9 mouse cellular contexts compared by ENCODE assay signal in the genomic region with DNA sequence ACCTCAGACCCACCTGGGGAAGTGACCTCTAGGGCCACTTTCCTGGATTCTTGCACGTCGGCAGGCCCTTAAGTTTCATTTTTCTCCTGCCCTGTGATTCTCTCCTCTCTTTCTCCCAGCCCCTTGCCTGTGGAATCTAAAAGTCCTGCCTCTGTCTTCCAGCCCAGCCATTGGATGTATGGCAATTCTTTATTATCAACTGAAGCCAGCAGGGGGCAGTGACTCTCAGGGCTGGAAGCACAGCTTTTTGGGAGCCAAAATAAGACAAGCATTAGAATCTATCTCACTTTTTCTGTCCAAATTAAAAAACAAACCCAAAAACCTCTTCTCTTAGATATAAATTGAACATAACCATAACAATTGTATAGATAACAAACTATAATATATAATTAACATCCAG. TPM values are rescaled to one million over a fixed set of nuclear protein-coding genes. Genes with fewer than 3 reads are reported as not detected.
DNase-seq lines count a peak whose midpoint lies in the region; ATAC-seq and TF ChIP-seq lines count a peak whose summit lies in the region.
"Had no signal": no experiment of that assay in that cellular context is flagged by ENCODE, and none has a peak within 500 bp of the region (broad histone marks: within the 10 kb centered on the region; RNA-seq: fewer than 3 reads in every experiment).

No protein-coding gene starts in this region.

- 86% methylated on average over 2 of the region's 2 CpGs for WGBS in kidney, postnatal 0 days
- 81% methylated on average over 2 of the region's 2 CpGs for WGBS in kidney, embryonic 15.5 days

- no peaks in the 10 kb centered on the region for H3K9me3 ChIP-seq in kidney, postnatal 0 days (replicated peaks; ENCODE audit: low read length)
- H3K9me3 ChIP-seq in kidney, embryonic 15.5 days (replicated peaks) = no peaks in the 10 kb centered on the region
- no peaks in the 10 kb centered on the region for H3K9me3 ChIP-seq in ES-E14 (ENCODE audit: control insufficient read depth, insufficient read depth, low read depth, low read length)
- H3K9me3 ChIP-seq: heart, embryonic 15.5 days; neural tube, embryonic 12.5 days had no signal

- H3K27me3 ChIP-seq in kidney, postnatal 0 days (ENCODE audit: insufficient read depth, low read length) = no peaks in the 10 kb centered on the region
- no peaks in the 10 kb centered on the region for H3K27me3 ChIP-seq in kidney, embryonic 15.5 days
- H3K27me3 ChIP-seq: heart, embryonic 15.5 days; neural tube, embryonic 12.5 days had no signal

- H3K27ac ChIP-seq in kidney, postnatal 0 days = no peak overlapping the region
- no peak overlapping the region for H3K27ac ChIP-seq in kidney, embryonic 15.5 days
- H3K27ac ChIP-seq in ES-E14 (ENCODE audit: insufficient read depth, low read depth, low read length, poor library complexity, severe bottlenecking) = no peak overlapping the region
- H3K27ac ChIP-seq: heart, embryonic 15.5 days; neural tube, embryonic 12.5 days had no signal

- no peak for ATAC-seq in kidney, postnatal 0 days (replicated peaks; ENCODE audit: low FRiP score, low read depth)
- ATAC-seq in kidney, embryonic 15.5 days (replicated peaks; ENCODE audit: low FRiP score) = no peak
- ATAC-seq in erythroblast, adult 5-6 weeks (replicated peaks; ENCODE audit: low FRiP score, poor library complexity, severe bottlenecking) = 0 out of 2 replicates have a peak, but pooled peaks have one; percentile 57
- ATAC-seq in megakaryocyte progenitor cell, adult 5-6 weeks (replicated peaks; ENCODE audit: poor library complexity) = peak; percentile 76
- no peak for ATAC-seq in activated CD4-positive, CD25-positive, alpha-beta regulatory T cell, adult 4 months

- in situ Hi-C loops in ES-E14 (cut with MboI; ENCODE audit: low sequenced_read_pairs in 2 of 2, unreplicated experiment in 2 of 2) = no loop called here

- no peak overlapping the region for H3K4me3 ChIP-seq in kidney, postnatal 0 days (replicated peaks; ENCODE audit: low read depth, low read length)
- no peak overlapping the region for H3K4me3 ChIP-seq in kidney, embryonic 15.5 days (replicated peaks)
- H3K4me3 ChIP-seq in ES-E14 (ENCODE audit: insufficient read depth in 1 of 2, low read depth in 1 of 2, low read length in 2 of 2, poor library complexity in 1 of 2, severe bottlenecking in 1 of 2) = no peak overlapping the region
- H3K4me3 ChIP-seq: heart, embryonic 15.5 days; neural tube, embryonic 12.5 days had no signal

- H3K9ac ChIP-seq in kidney, postnatal 0 days (ENCODE audit: low read depth, low read length) = no peak overlapping the region
- H3K9ac ChIP-seq in kidney, embryonic 15.5 days = no peak overlapping the region
- no peak overlapping the region for H3K9ac ChIP-seq in ES-E14 (ENCODE audit: insufficient read depth, low read depth, low read length, poor library complexity, severe bottlenecking)
- H3K9ac ChIP-seq: heart, embryonic 15.5 days; neural tube, embryonic 12.5 days had no signal

- DNase-seq in kidney, postnatal 0 days (ENCODE audit: low spot score) = peak; percentile 39
- DNase-seq in CD4-positive helper T cell, adult 2 months (ENCODE audit: low read depth, low spot score) = peak; percentile 36
- DNase-seq in ES-E14 (ENCODE audit: low read depth, low spot score) = peak; percentile 56

- no peaks in the 10 kb centered on the region for H3K4me1 ChIP-seq in kidney, postnatal 0 days (replicated peaks; ENCODE audit: insufficient read depth, low read length)
- H3K4me1 ChIP-seq in kidney, embryonic 15.5 days = no peaks in the 10 kb centered on the region
- H3K4me1 ChIP-seq in ES-E14 (ENCODE audit: control insufficient read depth in 2 of 2, insufficient read depth in 2 of 2, low read length in 2 of 2, poor library complexity in 1 of 2) = no peaks in the 10 kb centered on the region; a peak in 1 of 4 replicates
- H3K4me1 ChIP-seq: heart, embryonic 15.5 days; neural tube, embryonic 12.5 days had no signal

- H3K4me2 ChIP-seq in kidney, postnatal 0 days (ENCODE audit: low read length) = no peak overlapping the region
- H3K4me2 ChIP-seq in kidney, embryonic 15.5 days = no peak overlapping the region
- H3K4me2 ChIP-seq: heart, embryonic 15.5 days; neural tube, embryonic 12.5 days had no signal

- peaks cover 46% of the 10 kb centered on the region for H3K36me3 ChIP-seq in kidney, postnatal 0 days (ENCODE audit: insufficient read depth, low read length)
- H3K36me3 ChIP-seq in kidney, embryonic 15.5 days = peaks cover 91% of the 10 kb centered on the region
- H3K36me3 ChIP-seq in ES-E14 (ENCODE audit: control insufficient read depth, insufficient read depth, low read length, poor library complexity, severe bottlenecking) = peaks cover 24% of the 10 kb centered on the region

- peak; percentile 72 for TF ChIP-seq CTCF in kidney, postnatal 0 days (IDR thresholded peaks at IDR 0.05; ENCODE audit: low read depth)

TF ChIP-seq in ES-E14, 5 proteins besides CTCF, POLR2A, EP300 and RAD21:
- TF ChIP-seq MAFK (IDR thresholded peaks at IDR 0.05; ENCODE audit: insufficient read depth, low read depth, low read length) = no peak
- TF ChIP-seq CHD2 (IDR thresholded peaks at IDR 0.05; ENCODE audit: low read depth, low read length) = no peak
- no peak for TF ChIP-seq ZNF384 (IDR thresholded peaks at IDR 0.05; ENCODE audit: low read depth, low read length)
- TF ChIP-seq HCFC1 (IDR thresholded peaks at IDR 0.05; ENCODE audit: borderline replicate concordance, insufficient read depth, low read length) = no peak
- TF ChIP-seq ZC3H11A (IDR thresholded peaks at IDR 0.05; ENCODE audit: borderline replicate concordance, low read depth, low read length) = no peak

RNA-seq across cellular contexts. Expression of gene Cdc27, which starts 39.8 kb away (rescaled TPM):
- 24.1 and 27.8 TPM in 2 replicates for polyA plus RNA-seq in kidney, postnatal 0 days (2015; fragmentation: Nextera tagmentation; extraction: Ambion mirVana)
- 38.2 and 43.3 TPM in 2 replicates for polyA plus RNA-seq in kidney, embryonic 15.5 days (2015; fragmentation: Nextera tagmentation; extraction: Ambion mirVana)
- 28.9 and 45.9 TPM in 2 replicates for total RNA-seq in ES-E14 (2012; rRNA removed)
- total RNA-seq in erythroblast, adult 5-6 weeks (2015; ENCODE audit: low replicate concordance) = 32.6 and 41.5 TPM in 2 replicates
- total RNA-seq in erythroblast, adult 5-6 weeks (2017; ENCODE audit: low replicate concordance) = 23.7 and 28.3 TPM in 2 replicates
- total RNA-seq in megakaryocyte progenitor cell, adult 5-6 weeks (2015) = 72.1 and 80.0 TPM in 2 replicates
- 48.6 and 58.0 TPM in 2 replicates for total RNA-seq in megakaryocyte progenitor cell, adult 5-6 weeks (2017)
- polyA plus RNA-seq in activated CD4-positive, CD25-positive, alpha-beta regulatory T cell, adult 4 months (2017; shearing (Covaris generic)) = 10 to 100 TPM; 18.3 to 21.7 TPM

RNA-seq across cellular contexts. Expression of gene Myl4, which starts 39.9 kb away (rescaled TPM):
- polyA plus RNA-seq in kidney, postnatal 0 days (2015; fragmentation: Nextera tagmentation; extraction: Ambion mirVana) = 2.5 and 2.6 TPM in 2 replicates
- polyA plus RNA-seq in kidney, embryonic 15.5 days (2015; fragmentation: Nextera tagmentation; extraction: Ambion mirVana) = 16.9 and 29.9 TPM in 2 replicates
- 5.8 and 9.1 TPM in 2 replicates for total RNA-seq in ES-E14 (2012; rRNA removed)
- total RNA-seq in erythroblast, adult 5-6 weeks (2015; ENCODE audit: low replicate concordance) = not detected in 2 replicates
- not detected in 2 replicates for total RNA-seq in erythroblast, adult 5-6 weeks (2017; ENCODE audit: low replicate concordance)
- 2.2 and 3.2 TPM in 2 replicates for total RNA-seq in megakaryocyte progenitor cell, adult 5-6 weeks (2015)
- 1.8 and 4.9 TPM in 2 replicates for total RNA-seq in megakaryocyte progenitor cell, adult 5-6 weeks (2017)
- polyA plus RNA-seq in activated CD4-positive, CD25-positive, alpha-beta regulatory T cell, adult 4 months (2017; shearing (Covaris generic)) = 10 to 100 TPM in 1 of 2 experiments, 1 to 10 TPM in 1; 8.4 to 12.0 TPM

RNA-seq across cellular contexts. Expression of gene Kansl1, which starts 41.9 kb away (rescaled TPM):
- polyA plus RNA-seq in kidney, postnatal 0 days (2015; fragmentation: Nextera tagmentation; extraction: Ambion mirVana) = 17.1 and 17.5 TPM in 2 replicates
- polyA plus RNA-seq in kidney, embryonic 15.5 days (2015; fragmentation: Nextera tagmentation; extraction: Ambion mirVana) = 22.8 and 23.0 TPM in 2 replicates
- 34.8 and 37.7 TPM in 2 replicates for total RNA-seq in ES-E14 (2012; rRNA removed)
- 20.8 and 25.1 TPM in 2 replicates for total RNA-seq in erythroblast, adult 5-6 weeks (2015; ENCODE audit: low replicate concordance)
- total RNA-seq in erythroblast, adult 5-6 weeks (2017; ENCODE audit: low replicate concordance) = 20.6 TPM in 2 replicates
- 62.8 and 64.0 TPM in 2 replicates for total RNA-seq in megakaryocyte progenitor cell, adult 5-6 weeks (2015)
- total RNA-seq in megakaryocyte progenitor cell, adult 5-6 weeks (2017) = 29.6 and 37.2 TPM in 2 replicates
- 10 to 100 TPM; 35.2 to 43.0 TPM for polyA plus RNA-seq in activated CD4-positive, CD25-positive, alpha-beta regulatory T cell, adult 4 months (2017; shearing (Covaris generic))

Comparison
In these comparisons a context has a peak if more than half of its experiments do, and no peak if none do; other contexts are left out.
1. ATAC-seq: peak in erythroblast, adult 5-6 weeks (single experiment) and megakaryocyte progenitor cell, adult 5-6 weeks (single experiment); none in kidney, postnatal 0 days (single experiment), kidney, embryonic 15.5 days (single experiment) and activated CD4-positive, CD25-positive, alpha-beta regulatory T cell, adult 4 months (single experiment).
2. Peak in every context shown above with its lines, with median percentiles within 50 percentile points of each other: DNase-seq.